Mouse (Mus musculus) myocyte (in vitro differentiated cells): ENCODE results near the gene Lrrc59. TPM values are rescaled to one million over a fixed set of nuclear protein-coding genes. Genes with fewer than 3 reads are reported as not detected.
A peak's percentile ranks its signal among the peaks of the same experiment; 100 is the strongest.

Source experiments
- H3K27me3 ChIP-seq: one replicate; pipeline ENCODE4 v1.6.1; 2011; ENCODE audit not compliant: control insufficient read depth, insufficient read depth, insufficient read length
- H3K36me3 ChIP-seq: one replicate; pipeline ENCODE4 v1.6.1; 2011; ENCODE audit not compliant: control insufficient read depth, insufficient read depth
- H3K4me2 ChIP-seq: one replicate; pipeline ENCODE4 v1.6.1; 2011; ENCODE audit warnings: low read depth, control low read depth
- H3K4me3 ChIP-seq: one replicate; pipeline ENCODE4 v1.5.1; 2011; ENCODE audit warnings: mild to moderate bottlenecking, control low read depth, moderate library complexity
- H3K79me2 ChIP-seq: one replicate; pipeline ENCODE4 v1.6.1; 2011; ENCODE audit not compliant: control insufficient read depth, insufficient read depth
- H3ac ChIP-seq: one replicate; pipeline ENCODE4 v1.6.1; 2011; ENCODE audit not compliant: control insufficient read depth, insufficient read length
- CEBPB ChIP-seq: IDR thresholded peaks from 2 replicates; pipeline ENCODE4 v1.6.1; 2011; ENCODE audit warnings: mild to moderate bottlenecking, moderate library complexity; ENCODE audit not compliant: poor library complexity, insufficient read depth, severe bottlenecking
- E2F4 ChIP-seq: IDR thresholded peaks from one replicate; pipeline ENCODE4 v1.6.1; 2011; ENCODE audit warnings: mild to moderate bottlenecking, control low read depth, moderate library complexity; ENCODE audit not compliant: insufficient read depth
- MAX ChIP-seq: IDR thresholded peaks from one replicate; pipeline ENCODE4 v1.6.1; 2011; ENCODE audit warnings: low read depth, mild to moderate bottlenecking, control low read depth
- MYOD1 ChIP-seq, 3 experiments: IDR thresholded peaks; one replicate each; pipeline ENCODE4 v1.6.1; 2011; ENCODE audit warnings: control low read depth in 2 of 3, low read depth in 2 of 3, mild to moderate bottlenecking in 2 of 3, moderate library complexity in 1 of 3; ENCODE audit not compliant: insufficient read length in 2 of 3, control insufficient read depth in 1 of 3
- MYOG ChIP-seq, 3 experiments: IDR thresholded peaks; one replicate each; pipeline ENCODE4 v1.6.1; 2011; ENCODE audit warnings: control low read depth in 2 of 3, low read depth in 2 of 3, mild to moderate bottlenecking in 2 of 3; ENCODE audit not compliant: insufficient read length in 2 of 3, control insufficient read depth in 1 of 3, insufficient read depth in 1 of 3
- POLR2A ChIP-seq: IDR thresholded peaks from one replicate; pipeline ENCODE4 v1.6.1; 2011; ENCODE audit warnings: low read depth, mild to moderate bottlenecking, control low read depth, moderate library complexity; ENCODE audit not compliant: insufficient read length
- POLR2AphosphoS2 ChIP-seq: IDR thresholded peaks from one replicate; pipeline ENCODE4 v1.6.1; 2011; ENCODE audit warnings: low read depth, control low read depth; ENCODE audit not compliant: insufficient read length
- REST ChIP-seq: IDR thresholded peaks from one replicate; pipeline ENCODE4 v1.6.1; 2011; ENCODE audit warnings: mild to moderate bottlenecking, control low read depth, moderate library complexity; ENCODE audit not compliant: insufficient read depth, insufficient read length
- SRF ChIP-seq: IDR thresholded peaks from one replicate; pipeline ENCODE4 v1.6.1; 2011; ENCODE audit warnings: low read depth; ENCODE audit not compliant: control insufficient read depth, insufficient read length
- TCF12 ChIP-seq: IDR thresholded peaks from one replicate; pipeline ENCODE4 v1.6.1; 2011; ENCODE audit warnings: mild to moderate bottlenecking, control low read depth; ENCODE audit not compliant: poor library complexity, insufficient read depth, severe bottlenecking
- TCF3 ChIP-seq: IDR thresholded peaks from one replicate; pipeline ENCODE4 v1.6.1; 2011; ENCODE audit warnings: low read depth, control low read depth; ENCODE audit not compliant: insufficient read length
- USF1 ChIP-seq: IDR thresholded peaks from one replicate; pipeline ENCODE4 v1.6.1; 2011; ENCODE audit warnings: low read depth, mild to moderate bottlenecking, control low read depth, moderate library complexity
- polyA plus RNA-seq: library from polyadenylated mRNA; unstranded; fragments of >200 nt; fragmentation: generic; extraction: Trizol; gene quantifications from one replicate; pipeline ENCODE4 v1.2.1, GENCODE M21; 2012; ENCODE audit warnings: missing spikeins

The Lrrc59 gene
- polyA plus RNA-seq, 1 experiment, result 208 TPM

DNA sequence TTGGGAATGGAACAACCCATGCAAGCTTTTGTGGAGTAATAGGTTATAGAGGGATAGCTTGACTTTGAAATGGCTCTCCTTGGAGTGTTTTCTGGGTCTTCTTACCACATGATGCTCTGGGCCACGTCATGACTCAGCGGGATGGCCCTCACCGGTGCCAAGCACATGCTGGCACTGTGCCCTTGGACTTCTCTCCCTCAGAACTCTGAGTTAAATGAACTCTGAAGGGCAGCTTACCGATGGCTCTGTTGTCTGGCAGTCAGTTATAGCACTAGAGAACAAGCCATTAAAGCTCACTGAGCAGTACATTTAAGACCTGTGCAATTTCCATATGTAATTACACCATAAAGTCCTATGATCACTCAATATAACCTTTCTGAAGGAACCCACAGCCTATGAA, 32.2 kb upstream of the Lrrc59 start:
- Histone ChIP-seq H3K4me2 (no peak overlapping the region), H3K36me3 (no peaks in the 10 kb centered on the region), H3K79me2 (no peaks in the 10 kb centered on the region), H3K4me3 (no peak overlapping the region), H3ac (no peak overlapping the region), H3K27me3 (no peaks in the 10 kb centered on the region)
- TF ChIP-seq POLR2A (no peak), POLR2AphosphoS2 (no peak), MYOD1 (IDR thresholded peaks at IDR 0.05; ENCODE audit: control insufficient read depth in 1 of 3, insufficient read length in 2 of 3, low read depth in 2 of 3) (no peak), SRF (no peak), TCF3 (no peak), CEBPB (no peak), E2F4 (no peak), USF1 (no peak), MYOG (IDR thresholded peaks at IDR 0.05; ENCODE audit: control insufficient read depth in 1 of 3, insufficient read depth in 1 of 3, insufficient read length in 2 of 3, low read depth in 2 of 3) (no peak), MAX (no peak), TCF12 (no peak), REST (no peak)

DNA sequence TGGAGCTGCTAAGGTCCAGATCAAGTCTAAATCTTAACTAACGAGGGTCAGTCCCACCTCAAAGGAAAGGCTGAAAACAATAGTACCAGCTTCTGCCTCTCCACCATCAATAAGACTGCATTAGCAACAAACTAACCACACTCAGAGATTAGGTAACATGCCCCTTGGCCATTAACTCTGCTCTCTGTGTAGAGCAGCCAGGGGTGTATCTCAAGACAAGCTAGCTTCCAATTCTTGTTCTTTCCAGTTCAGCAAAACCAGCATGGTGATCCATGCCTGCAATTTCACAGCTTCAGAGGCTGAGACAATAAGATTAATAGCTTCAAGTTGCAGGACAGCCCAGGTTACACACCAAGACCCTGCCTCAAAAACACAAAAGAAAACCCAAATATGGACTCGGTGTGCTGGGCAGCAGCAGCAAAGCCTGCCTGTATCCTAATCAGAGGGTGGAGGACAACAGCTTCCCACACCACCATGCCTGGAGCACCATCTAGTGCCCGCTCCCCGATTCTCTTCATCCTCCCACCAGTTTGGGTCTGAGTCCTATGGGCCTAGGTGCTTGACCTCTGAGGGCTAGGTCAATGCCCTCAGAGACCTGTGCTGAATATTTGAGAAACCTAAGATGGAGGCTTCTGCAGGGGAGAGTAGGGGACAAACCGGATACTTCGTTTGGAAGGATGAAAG, 31.0 kb upstream of the Lrrc59 start:
- no peaks in the 10 kb centered on the region for H3K79me2 ChIP-seq
- H3ac ChIP-seq, result no peak overlapping the region
- no peak overlapping the region for H3K4me3 ChIP-seq
- TF ChIP-seq CEBPB, result no peak
- no peak for TF ChIP-seq POLR2A
- H3K36me3 ChIP-seq, result no peaks in the 10 kb centered on the region
- H3K27me3 ChIP-seq, result no peaks in the 10 kb centered on the region
- H3K4me2 ChIP-seq, result no peak overlapping the region

DNA sequence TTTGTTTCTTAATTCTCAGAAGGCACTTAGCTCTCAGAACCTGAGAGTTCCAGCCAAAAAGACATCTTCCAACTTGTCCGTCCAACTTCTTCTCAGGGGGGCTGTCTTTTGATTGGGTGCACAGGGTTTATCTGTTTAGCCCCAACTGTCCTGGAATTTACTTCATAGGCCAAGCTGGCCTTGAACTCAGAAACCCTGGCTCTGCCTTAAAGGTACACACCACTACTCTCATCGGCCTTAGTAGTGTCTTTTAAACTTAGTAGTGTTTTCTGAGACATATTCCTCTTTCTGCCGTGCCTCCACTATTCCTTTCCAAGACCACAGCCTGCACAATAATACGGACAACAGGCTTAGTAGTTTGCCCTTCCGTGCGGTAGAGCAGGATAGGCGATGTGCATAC, 29.1 kb upstream of the Lrrc59 start:
- TF ChIP-seq REST (no peak), POLR2A (no peak), TCF12 (no peak), MAX (no peak), E2F4 (no peak), POLR2AphosphoS2 (no peak), CEBPB (no peak), USF1 (no peak), SRF (no peak), MYOG (IDR thresholded peaks at IDR 0.05; ENCODE audit: control insufficient read depth in 1 of 3, insufficient read depth in 1 of 3, insufficient read length in 2 of 3, low read depth in 2 of 3) (no peak), TCF3 (no peak), MYOD1 (IDR thresholded peaks at IDR 0.05; ENCODE audit: control insufficient read depth in 1 of 3, insufficient read length in 2 of 3, low read depth in 2 of 3) (no peak)
- peak overlapping the region; percentile 93 for H3K4me2 ChIP-seq
- H3K27me3 ChIP-seq, result no peaks in the 10 kb centered on the region
- no peak overlapping the region for H3ac ChIP-seq
- no peaks in the 10 kb centered on the region for H3K36me3 ChIP-seq
- peak overlapping the region; percentile 55 for H3K4me3 ChIP-seq
- H3K79me2 ChIP-seq, result no peaks in the 10 kb centered on the region

DNA sequence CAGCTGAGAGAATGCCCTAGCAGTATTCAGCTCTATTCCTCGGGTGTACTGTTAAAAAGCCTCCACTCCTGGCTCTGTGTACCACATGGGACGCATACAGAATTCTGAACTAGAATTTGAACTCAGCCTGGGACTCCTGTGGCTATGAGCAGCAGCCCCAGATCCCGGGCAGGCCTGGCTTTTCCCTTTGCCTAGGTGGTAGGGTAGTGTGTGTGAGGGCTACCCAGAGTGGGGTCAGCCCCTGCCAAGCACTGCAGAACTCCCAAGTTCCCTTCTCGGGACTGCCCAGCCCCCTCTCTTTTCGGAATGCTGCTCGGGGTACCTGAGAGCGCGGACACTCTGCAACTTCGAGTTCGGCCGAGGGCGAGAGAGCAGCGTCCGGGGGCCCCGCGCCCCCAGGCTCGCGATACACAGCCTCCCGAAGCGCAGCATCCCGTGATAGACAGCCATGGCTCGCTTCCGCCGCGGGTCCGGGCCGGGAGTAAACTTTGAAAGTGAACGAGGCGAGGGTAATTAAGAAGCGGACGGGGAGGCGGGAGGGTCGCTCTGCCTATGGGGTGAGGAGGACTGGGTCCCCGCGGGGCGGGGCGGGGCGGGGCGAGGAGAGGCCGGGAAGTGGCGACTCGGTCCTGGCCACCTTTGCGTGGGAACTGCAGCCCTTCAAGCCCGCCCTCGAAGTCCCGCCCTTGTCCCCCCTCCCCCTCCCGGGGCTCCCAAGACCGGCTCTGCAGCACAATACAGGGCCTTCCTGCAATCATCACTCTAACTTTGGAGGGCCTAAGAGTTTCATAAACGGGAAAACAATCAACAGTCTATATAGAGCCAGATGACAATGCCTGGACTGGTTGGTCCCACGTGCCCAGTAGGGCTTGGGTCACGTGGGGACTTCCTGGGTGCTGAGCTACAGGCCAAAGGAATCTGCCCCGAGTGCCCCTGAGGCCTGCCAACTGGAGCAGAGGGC, 28.0 kb upstream of the Lrrc59 start, which contains the start of gene Acsf2:
Gene Acsf2 (minus strand): TSS at position 551 of the 961 bp plus-strand sequence.
- H3K4me3 ChIP-seq, result peak within 1 kb of the TSS; percentile 55
- no peaks in the 10 kb centered on the region for H3K36me3 ChIP-seq
- H3K79me2 ChIP-seq, result no peaks in the 10 kb centered on the region
- TF ChIP-seq MAX (no peak), TCF12 (no peak), E2F4 (no peak), MYOG (IDR thresholded peaks at IDR 0.05; ENCODE audit: control insufficient read depth in 1 of 3, insufficient read depth in 1 of 3, insufficient read length in 2 of 3, low read depth in 2 of 3) (no peak), USF1 (peak; percentile 88), MYOD1 (IDR thresholded peaks at IDR 0.05; ENCODE audit: control insufficient read depth in 1 of 3, insufficient read length in 2 of 3, low read depth in 2 of 3) (no peak), POLR2A (peak; percentile 40)
- no peak within 1 kb of the TSS for H3ac ChIP-seq
- H3K27me3 ChIP-seq, result no peaks in the 10 kb centered on the region
- peak within 1 kb of the TSS; percentile 93 for H3K4me2 ChIP-seq
